Mouse (Mus musculus) liver, embryonic 14.5 days (tissue): Measurements from ENCODE around the gene Mthfd1.

Experiments used
- CTCF ChIP-seq: IDR thresholded peaks from 2 replicates; pipeline ENCODE4 v1.5.1; 2016; ENCODE audit warnings: antibody characterized with exemption, low read depth, control low read depth
- EP300 ChIP-seq: IDR thresholded peaks from 2 replicates; pipeline ENCODE4 v1.6.1; 2016; ENCODE audit warnings: antibody characterized with exemption, low read depth

DNA sequence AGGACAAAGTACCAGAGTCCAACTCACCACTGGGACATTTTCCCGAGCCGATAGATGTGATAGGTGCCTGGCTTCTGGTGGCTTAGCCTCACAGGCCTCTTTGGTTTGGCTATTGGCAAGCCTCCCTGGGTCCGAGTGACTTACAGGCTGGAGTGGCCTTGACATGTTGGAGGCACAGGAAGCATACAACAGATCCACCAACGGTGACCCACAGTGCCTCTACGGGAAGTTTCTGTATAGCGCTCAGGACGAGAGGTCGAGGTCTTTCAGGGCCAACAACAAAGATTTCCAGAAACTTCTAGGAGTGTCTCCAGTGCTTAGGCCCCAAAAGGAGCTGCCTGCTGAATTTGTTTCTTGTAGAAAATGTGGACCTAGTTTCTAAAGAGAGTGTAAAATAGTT, 10.1 kb upstream of the Mthfd1 start:
- TF ChIP-seq CTCF = no peak
- no peak for TF ChIP-seq EP300
